Mouse (Mus musculus) frontal cortex, postnatal 14 days (tissue): ENCODE measurements at regions not wholly inside any gene's neighbourhood (a gene's known extent, or its start where the extent isn't known, plus 50 kb on each side); places are given as distances from the start of the nearest gene placed in this dataset.
"Not testable (repeated sequence)": the region's sequence is repeated elsewhere in the genome, so short reads cannot be mapped to it uniquely, and the experiment has no call there.

Experiments
- DNase-seq, 2 experiments: peaks; one replicate each; pipeline ENCODE4 v3.0.0; 2022; ENCODE audit warnings: low spot score in 2 of 2

DNA sequence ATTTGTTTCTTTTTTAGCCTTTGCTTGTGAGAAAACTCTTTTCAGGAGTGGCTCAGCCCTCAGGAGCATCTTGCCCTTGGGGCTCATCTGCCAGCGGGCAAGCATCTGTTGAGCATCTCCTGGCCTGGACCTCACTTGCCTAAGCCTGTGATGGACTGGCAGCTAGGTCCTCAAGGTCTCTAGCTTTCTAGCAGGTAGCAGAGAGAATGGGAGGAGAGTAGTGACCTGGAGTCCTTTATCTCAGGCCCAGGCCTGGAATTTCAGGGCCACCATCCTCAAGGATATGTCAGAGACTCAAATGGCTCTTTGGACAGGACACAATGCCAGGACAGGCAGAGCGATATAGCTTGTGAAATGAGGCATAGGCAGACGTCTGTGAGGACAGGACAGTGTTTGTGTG lies 59.3 kb upstream of the Klf13 start:
- no peak for DNase-seq

DNA sequence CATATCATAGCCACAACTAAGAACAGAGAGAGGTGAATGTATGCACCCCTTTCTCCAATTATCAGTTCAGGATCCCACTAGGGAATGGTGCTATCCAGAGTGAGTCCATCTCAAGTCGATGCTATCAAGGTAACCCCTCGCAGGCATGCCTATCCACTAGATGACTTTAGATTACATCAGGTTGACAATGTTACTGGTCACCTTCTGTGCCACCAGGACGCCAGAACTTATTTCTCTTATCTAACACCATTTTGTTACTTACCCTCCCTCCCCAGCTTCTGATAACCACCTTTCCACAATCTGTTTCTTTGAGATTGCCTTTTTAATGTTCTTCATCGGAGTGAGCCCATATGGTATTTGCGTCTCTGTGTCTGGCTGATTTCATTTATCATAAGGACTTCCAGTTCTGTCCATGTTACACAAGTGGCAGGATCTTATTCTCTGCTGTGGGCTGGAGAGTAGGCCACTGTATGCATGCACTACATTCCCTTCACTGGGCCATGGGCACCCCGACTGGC lies 57.9 kb upstream of the Klf13 start:
- DNase-seq = no peak

DNA sequence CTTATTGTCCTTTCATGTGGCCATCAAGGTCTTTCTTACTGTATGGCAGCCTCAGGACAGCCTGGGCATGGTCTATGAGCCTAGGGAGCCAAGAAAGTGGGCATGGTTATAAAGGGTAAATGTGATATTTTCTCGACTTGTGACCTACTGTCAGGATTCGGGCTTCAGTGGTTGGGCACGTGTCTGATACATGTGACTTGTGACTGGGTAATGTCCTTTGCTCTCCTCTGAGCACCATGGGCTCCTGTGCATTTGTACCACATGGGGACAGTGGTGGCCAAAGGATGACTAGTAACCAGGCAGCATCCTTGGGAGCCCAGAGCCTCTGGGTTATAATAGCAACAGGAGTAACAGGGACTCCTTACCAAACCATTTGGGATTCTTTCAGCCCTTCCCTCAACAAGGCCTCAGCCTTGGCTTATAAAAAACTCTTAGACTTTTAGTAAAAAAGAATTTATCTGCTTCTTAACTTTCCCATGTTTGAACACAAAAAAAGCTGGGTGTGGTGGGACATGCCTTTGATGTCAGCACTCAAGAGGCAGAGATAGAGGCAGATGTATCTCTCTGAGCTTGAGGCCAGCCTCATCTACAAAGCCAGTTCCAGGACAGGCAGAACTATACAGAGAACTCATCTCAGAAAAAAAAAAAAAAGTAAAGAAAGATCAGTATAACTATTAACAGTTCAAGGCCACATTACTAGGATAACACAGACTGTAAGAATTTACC lies 56.7 kb upstream of the Klf13 start:
- DNase-seq = no peak

DNA sequence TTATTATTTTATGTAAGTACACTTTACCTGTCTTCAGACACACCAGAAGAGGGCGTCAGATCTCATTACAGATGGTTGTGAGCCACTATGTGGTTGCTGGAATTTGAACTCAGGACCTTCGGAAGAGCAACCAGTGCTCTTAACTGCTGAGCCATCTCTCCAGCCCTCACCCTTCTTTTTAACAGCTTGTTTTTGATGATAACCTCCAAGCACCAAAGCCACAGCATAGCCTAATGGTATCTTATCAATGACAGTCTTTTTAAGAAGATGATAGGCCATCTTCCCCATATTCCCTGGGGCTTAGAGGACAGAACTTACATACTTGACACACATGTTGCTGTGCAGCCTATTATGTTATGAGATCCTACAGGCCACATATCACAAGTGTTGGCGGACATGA lies 56.1 kb upstream of the Klf13 start:
- DNase-seq = not testable (repeated sequence)

DNA sequence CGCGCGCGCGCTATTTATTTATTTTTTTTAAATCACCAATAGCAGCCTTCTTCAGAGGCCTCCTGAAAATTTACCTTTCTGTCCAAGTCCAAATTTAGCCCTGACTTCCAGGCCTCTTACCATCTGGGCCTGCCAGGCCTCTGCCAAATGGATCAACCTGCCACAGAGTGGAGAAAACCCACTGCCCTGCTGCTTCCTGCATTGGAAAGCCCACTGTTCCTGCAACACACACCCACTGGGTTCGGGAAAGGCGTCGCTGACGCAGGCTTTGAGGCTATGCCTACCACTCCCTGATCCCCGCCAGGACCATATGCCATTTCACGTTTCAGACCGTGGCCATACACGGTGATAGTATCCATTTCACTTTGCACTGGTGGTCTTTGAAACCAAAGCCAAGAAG lies 53.4 kb upstream of the Klf13 start:
- DNase-seq = no peak

DNA sequence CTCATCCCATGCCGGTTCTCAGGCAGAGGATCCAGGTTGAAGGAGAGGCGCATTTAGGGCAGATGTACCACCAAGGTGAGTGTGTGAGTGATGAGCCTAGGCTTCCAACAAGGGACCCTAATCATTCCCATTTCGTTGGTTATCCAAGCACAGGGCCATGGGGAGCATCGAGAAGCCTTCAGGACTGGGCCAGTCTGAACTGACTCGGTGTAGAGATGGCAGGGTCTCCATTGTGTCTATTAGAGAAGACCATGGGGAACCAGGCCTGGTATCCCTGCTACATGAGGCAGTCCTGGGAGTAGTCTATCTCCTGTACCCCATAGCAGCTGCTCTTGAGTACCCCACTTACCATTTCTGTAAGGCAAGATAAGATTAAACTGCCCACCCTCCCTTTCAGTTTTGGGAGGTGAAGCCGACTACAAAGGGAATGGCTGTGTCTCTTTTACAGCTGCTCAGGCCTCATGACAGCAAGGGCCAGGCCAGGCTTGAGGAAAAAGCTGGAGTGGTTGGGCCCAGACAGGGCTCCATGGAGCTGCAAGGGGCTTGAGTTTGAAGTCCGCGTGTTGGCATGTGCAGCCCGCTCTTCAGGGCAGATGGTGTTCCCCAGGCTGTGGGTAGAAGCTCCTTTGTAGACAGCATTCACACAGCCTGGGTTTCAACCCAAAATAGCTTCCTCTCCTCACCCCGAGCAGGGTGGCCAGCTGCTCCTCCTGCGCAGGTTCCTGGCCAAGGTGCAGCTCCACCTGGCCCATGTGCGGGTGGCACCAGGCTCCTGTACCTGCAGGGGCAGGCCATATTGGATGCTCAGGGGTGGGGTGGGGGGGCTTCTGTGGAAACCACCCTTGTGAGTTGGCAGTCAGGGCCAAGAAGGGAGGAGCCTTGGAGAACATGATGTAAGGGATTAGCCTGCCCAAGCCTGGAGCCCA lies 52.6 kb upstream of the Klf13 start:
- no peak for DNase-seq

DNA sequence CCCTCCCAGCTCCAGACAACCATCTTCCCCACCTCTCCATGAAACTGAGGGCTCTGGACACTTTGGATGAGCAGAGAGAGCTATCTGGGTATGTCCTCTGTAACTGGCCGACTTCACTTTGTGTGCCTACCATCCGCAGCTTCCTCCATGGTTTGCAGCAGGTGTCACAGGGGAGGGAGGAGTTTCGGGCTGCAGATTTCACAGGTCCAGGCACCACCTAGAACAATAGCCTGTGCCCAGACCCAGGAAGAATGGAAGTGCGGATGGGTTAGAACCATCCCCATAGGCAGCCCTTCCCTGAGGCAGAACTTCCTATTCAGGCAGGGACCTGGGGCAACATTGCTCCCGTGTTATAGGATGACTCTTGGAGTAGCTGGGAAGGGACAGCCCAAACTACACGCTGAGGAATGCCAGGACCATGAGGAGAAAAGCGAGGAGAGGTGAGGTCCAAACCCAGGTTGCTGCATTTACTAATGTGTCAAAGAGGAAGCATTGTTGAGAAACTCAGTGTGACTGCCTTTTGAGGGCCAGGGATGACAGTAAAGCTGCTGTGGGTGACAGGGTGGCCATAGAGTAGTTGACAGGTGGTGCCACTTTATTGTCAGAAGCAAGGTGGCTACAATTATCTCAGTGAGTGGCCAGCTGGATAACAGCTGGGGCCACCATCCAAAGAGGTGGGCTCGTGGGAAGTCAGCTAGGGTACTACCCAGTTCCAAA lies 51.8 kb upstream of the Klf13 start:
- DNase-seq = no peak

DNA sequence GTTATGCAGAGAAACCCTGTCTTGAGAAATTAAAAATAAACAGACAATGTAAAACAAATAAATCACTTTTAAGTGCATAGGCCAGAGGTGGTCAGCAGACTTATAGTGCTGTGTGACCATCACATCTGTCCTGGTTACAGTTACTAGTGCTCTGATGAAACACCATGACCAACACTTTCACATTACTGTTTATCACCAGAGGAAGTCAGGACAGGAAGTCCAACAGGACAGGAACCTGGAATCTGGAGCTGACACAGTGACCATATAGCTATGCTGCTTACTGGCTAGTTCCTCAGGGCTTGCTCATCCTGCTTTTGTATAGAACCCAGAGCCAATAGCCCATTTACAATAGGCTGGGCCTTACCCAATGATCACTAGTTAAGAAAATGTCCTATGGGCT lies 51.0 kb upstream of the Klf13 start:
- no peak for DNase-seq
